Mouse (Mus musculus) left cerebral cortex, adult 18-20 months (tissue): ENCODE data around the gene Nipal3. TPM values are rescaled to one million over a fixed set of nuclear protein-coding genes. Genes with fewer than 3 reads are reported as not detected.

Experiments
- DNase-seq, 2 experiments: peaks; one replicate each; pipeline ENCODE4 v3.0.0; 2021 to 2022; ENCODE audit warnings: low spot score in 2 of 2, mixed read lengths in 1 of 2
- total RNA-seq, 2 experiments: library from RNA; stranded (reverse); gene quantifications; 2 replicates each; pipeline ENCODE4 v1.2.3; 2021

The Nipal3 gene
- total RNA-seq, 2 experiments from 2014 or later: 87.4 to 101 TPM

GRCm38 (mm10) chr4:135437924-135438323, 56.9 kb downstream of the Nipal3 start:
- no peak for DNase-seq

DNA sequence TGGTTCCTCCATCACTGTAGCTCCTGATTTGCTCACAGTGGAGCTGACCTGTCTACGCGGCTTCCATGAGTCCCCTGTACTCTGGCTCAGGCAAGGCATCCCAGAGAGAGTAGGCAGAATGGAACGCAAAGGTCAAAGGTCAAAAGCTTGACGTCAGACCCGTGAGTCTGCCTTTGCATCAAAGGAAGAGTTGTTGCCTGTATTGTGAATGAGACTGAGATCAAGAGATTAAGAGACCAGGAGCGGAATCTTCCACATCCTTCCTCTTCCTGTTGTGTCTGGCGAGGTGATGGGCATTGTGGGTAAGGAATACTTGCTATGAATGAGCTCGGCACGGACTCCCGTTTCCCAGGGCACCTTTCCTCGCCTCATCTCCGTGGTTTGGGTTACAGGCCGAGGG, 58.5 kb downstream of the Nipal3 start:
- DNase-seq: no peak

DNA sequence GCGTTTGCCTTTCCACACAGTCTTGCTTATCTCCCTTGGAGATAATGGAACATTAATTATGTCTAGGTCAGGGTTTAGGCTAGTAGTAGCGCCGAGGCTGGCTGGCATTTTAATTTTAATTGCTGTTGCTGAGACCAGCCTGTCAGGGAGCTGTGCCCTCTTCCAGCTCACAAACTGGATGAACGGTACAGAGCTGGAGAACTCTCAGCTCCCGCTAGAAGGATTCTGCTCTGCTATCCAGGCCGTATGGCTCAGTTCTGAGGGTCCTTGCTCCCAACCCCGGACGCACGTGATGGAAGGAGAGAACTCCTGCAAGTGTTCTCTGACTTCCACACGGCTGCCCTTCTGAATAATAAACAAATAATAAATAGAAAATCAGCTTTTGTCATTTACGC, 60.4 kb downstream of the Nipal3 start:
- DNase-seq: no peak

DNA sequence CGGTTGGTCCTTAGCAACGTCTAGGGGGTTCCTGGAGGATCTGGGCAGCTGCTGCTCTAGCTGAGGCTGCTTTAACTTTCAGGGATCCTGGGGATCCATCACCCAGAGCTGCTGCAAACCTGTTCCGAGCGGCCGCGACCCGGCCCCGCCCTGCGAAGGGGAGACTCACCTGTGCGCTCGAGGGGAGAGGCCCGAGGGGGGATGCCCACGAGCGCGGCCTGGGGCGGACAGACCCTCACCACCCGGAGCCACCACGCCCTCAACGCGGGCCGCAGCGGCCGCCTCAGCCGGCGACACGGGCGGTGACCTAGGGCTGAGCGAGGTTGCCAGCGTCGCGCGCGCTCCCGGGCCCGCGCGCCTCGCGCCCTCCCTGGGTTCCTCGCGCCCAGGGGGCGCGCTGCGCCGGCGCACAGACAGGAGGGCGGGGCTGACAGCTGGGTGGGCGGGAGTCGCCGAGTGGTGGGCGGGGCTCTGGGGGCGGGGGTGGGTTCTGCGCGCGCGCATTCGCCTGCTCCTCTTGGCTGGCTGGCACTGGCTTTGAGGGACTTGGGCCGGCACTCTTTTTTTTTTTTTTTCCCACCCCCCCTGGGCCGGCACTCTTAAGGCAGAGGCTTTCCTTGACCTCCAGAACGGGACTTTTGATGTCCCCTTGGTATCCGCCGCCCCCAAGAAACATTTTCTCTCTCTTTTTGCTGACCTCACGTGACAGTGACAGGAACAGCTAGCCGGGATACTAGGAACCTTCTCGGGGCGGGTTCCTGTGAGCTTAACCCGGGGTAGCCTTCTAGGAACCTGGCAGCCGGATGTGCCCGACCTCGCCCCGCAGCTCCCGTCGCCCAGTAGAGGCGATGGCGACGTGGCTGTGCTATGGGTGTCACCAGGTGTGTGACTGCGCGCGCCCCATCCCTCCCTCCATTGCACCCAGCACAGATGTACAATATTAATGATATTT, 61.1 kb downstream of the Nipal3 start, which contains the start of gene Rcan3:
Gene Rcan3 (minus strand): TSS at position 411 of the 952 bp plus-strand sequence.
- DNase-seq: peak; percentile 22 to 44

DNA sequence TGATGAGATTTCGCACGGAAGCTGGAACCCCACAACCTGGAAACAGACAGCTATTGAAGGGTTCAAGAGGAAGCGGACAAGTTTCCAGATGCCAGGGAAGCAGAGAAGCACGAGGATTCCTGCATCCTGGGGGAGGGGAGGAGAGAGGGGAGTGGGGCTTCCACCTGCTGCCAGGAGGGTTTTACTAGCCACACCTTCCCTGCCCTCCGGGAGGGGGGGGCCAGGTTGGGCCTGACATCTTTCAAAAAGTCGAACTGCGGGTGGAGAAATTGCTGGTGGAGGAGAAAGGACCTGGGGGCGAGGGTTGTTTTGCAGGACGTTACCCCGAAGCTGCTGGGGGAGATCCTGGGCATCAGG, 61.8 kb downstream of the Nipal3 start:
- DNase-seq: no peak

DNA sequence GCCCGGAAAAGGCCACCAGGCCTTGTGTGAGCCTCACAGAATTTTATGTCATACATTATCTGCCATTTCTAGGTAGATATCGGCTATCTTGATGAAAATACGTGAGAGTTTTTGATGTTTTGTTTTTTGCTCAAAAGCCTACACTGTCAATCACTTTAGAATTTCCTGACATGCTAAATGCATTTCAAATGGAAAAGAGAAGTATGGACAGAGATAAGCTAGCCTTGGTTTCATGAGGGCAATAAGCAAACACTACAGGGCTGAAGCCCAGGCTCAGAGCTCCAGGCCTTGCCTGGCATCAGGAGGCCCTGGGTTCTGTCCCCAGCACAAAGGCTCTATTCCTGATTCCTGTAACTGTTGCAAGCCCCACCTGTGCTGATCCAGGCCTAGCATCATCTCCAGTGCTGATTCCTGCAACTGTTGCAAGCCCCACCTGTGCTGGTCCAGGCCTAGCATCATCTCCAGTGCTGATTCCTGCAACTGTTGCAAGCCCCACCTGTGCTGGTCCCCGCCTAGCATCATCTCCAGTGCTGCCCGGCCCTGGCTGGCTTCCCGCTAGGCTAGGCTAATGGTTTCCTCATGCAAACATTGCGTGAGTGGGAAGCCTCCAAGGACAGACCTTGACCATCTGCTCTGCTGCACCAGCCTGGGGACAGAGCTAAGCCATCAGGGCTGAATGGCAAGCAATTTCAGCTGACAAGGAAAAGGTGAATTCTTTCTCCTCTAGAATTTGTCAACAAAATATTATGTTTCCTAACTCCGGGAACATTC, 64.7 kb downstream of the Nipal3 start:
- no peak for DNase-seq

GRCm38 (mm10) chr4:135429383-135429782, 65.5 kb downstream of the Nipal3 start:
- no peak for DNase-seq

DNA sequence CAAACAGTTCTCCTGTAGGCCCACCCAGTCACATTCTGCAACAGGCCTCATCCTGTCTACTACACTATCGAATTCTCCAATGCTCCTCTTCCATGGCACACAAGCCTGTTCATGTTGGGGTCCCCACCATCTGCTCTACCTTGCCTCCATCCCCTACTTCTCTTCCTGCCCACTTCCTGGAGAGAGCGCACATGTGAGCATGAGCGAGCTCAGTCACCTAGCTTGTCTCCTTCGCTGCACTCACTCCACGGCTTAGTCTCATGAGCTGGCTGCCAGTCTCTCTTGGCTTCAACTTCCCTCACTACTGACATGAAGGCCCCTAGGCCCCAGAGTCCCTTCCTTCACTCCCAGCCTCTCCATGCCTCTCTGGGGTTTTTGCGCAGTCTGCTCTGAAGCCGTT, 68.3 kb downstream of the Nipal3 start:
- no peak for DNase-seq

DNA sequence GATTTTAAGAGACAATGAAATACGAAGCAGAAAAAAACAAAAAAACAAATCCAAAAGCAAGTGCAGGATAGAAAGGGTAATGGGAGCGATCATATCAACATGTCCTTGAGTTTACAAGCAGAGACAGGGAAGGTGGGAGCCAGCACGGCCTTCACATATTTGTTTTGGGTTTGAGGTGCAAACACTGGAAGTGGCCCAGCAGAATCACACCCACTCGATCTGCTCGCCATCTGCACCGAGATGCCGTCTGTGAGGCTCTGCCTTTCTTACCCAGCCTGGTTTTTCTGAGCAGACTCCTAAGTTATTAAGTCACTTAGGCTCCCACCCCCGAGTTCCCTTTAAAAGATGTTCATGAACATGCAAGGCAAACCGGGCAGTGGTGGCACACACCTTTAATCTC, 69.2 kb downstream of the Nipal3 start:
- DNase-seq: peak; percentile 69 to 85

DNA sequence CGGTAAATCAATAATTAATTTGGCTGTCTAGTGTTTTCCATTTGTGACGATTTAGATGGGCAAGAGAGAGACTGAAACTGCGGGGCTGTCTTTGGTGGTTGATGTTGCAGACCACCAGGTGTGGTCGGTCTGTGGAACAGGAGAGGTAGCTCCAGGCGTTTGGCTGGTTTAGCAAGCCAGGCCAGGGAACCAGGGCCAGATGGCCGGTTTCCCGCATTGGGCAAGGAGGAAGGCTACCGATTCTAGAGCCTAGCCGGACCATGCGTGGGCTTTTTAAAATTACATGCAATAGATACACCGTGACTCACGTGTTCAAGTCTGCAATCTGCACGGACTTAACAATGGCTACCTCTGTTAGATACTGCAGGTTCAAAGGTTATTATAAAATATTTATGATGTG, 73.9 kb downstream of the Nipal3 start:
- DNase-seq: no peak

DNA sequence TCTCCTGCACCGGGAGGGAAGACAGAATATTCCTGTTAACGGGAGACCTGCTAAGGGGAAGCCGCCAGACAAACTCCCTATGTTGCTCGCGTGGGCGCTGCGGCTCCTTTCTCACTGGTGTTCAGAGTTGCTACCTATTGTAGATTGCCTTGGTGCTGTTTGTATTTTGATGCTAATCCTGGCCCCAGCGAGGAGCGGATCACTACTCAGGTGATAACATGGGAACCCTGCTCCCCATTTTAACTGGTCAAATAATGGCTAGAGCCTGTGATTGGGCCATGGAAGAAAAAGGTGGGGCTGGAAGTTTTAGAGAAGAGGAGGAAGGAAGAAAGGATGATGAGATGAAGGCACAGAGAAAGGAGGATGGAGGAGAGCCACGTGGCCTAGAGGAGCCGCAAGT, 74.4 kb downstream of the Nipal3 start:
- DNase-seq: no peak

- no peak for DNase-seq
Measured at GRCm38 (mm10) chr4:135419996-135420395, 74.8 kb downstream of the Nipal3 start.

GRCm38 (mm10) chr4:135416367-135416766, 78.5 kb downstream of the Nipal3 start:
- no peak for DNase-seq

DNA sequence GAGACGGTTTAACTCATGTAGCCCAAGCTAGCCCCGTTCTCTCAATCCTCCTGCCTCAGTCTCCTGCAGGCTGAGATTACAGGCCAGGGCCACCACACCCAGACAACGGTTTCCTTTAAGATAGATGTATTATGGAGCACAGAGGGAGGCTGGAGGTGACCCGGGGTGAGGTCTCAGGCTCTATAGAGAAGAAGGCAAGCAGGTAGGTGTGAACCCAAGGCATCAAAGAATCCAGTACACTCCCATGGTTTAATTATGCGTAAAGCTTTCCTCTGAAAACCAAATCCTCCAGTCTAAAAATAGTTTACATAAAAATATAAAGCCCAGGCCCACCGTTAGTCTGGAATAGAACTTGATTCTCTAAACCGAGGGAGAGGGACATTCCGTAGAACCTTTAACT, 81.3 kb downstream of the Nipal3 start:
- no peak for DNase-seq

GRCm38 (mm10) chr4:135411633-135412032, 83.2 kb downstream of the Nipal3 start:
- DNase-seq: peak; percentile 45 to 52

DNA sequence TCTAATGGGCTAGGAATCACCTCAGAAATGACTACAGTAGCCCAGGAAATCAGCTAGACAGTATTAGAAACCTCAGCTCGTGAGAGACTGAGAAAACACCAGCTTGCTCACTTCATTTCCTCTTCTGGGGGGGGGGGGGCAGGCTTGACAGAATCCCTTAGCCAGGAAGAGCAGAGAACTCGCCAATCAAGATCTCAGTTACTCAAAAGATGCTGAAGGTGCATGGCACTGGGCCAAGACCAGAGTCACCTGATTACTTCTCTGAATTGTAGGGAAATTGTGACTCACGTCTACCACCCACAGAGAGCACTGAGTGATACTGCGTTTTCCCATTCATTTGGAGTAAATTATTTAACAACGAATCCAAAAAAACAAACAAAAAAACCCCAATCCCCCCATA, 88.7 kb downstream of the Nipal3 start:
- peak; percentile 18 to 25 for DNase-seq

DNA sequence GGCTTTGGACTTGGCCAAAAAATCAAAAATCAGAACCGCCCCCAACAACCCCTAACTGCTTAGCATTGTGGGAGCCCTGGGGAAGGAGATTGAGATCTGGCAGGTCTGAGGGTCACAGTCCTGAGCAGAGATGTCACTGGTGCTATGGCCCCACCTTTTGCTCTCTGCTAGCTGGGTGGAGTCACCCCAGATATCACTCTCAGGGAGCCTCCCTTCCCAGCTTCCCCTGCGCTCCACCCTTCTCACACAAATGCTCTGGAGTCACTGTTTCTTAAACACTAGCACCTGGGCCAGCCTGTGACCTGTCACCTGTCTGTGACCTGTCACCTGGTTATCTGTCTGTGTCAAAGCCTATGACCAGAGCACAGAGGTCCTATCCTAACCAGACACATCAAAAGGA, 89.9 kb downstream of the Nipal3 start:
- DNase-seq: no peak

DNA sequence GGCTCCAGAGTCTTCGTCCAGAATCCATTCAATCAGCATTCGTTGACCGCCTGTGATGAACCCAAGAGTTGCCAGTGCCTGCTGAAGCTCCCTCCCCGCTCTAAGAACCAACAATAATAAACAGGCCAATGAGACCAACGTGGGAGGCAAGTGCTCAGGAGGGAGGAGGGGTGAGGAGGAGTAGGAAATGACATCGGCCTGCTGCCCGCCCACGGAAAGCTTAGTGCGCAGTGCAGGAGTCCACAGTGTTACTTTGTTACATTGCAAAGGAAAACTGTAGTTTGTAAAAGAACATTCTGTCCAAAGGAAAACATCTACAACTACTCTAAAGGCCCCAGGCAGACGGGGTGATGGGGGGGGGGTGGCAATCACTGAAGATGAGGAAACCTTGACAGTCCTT, 90.8 kb downstream of the Nipal3 start:
- no peak for DNase-seq

- DNase-seq: no peak
Measured at GRCm38 (mm10) chr4:135401881-135402280, 93.0 kb downstream of the Nipal3 start.

DNA sequence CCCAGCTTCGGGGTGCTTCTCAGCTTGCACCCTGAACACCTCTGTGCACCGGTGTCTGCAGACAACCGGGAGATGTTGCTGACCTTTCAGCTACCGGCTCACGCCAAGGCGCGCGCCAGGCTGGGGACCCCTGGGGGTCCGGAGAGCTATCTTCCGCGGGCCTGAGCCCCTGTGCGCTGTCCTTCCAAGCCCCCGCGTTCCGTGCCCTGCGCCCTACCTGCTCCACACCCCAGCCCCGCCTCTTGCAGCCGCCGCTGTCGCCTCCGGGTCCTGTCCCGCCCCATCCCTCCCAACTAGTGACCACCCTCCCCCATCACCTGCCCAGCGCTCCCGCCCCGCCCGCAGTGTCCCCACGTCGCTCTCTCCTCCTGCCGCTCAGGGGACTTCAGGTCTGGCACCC, 96.8 kb downstream of the Nipal3 start, which contains the start of gene Ncmap:
Gene Ncmap (minus strand): TSS at position 237 of the 400 bp plus-strand sequence.
- DNase-seq: no peak

DNA sequence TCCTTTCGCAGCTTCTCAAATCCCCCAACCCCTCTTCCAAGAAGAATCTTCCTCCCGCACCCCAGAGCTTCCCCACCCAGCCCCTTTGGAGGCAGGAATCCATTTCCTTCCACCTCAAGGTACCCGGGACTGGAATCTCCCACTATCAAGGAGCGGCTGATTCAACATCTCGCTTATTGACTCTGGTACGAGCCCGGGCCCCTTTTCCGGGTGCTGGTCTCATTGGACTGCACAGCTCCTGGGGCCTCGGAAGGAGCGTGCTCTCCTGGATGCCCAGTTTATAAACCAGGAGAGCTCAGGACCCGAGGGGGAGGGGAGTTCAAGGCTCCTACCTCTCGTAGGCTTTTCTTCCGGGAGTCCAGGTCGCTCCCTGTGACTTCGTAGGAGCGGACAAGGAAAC, 97.3 kb downstream of the Nipal3 start:
- DNase-seq: no peak

GRCm38 (mm10) chr4:135396303-135396702, 98.5 kb downstream of the Nipal3 start:
- no peak for DNase-seq
